Mouse (Mus musculus) cerebellum, adult 2 months (tissue): Measurements from ENCODE around the gene Pld5.

ENCODE experiments used
- CTCF ChIP-seq: fragments of 200-500 bp; IDR thresholded peaks from 2 replicates; pipeline ENCODE4 v1.5.1; 2011; ENCODE audit warnings: low read depth, mild to moderate bottlenecking, control low read depth, low read length, moderate library complexity, borderline replicate concordance; ENCODE audit not compliant: insufficient read depth
- POLR2A ChIP-seq: fragments of 200-500 bp; IDR thresholded peaks from 2 replicates; pipeline ENCODE4 v1.6.1; 2011; ENCODE audit warnings: low read length, control low read depth, borderline replicate concordance; ENCODE audit not compliant: insufficient read depth

DNA sequence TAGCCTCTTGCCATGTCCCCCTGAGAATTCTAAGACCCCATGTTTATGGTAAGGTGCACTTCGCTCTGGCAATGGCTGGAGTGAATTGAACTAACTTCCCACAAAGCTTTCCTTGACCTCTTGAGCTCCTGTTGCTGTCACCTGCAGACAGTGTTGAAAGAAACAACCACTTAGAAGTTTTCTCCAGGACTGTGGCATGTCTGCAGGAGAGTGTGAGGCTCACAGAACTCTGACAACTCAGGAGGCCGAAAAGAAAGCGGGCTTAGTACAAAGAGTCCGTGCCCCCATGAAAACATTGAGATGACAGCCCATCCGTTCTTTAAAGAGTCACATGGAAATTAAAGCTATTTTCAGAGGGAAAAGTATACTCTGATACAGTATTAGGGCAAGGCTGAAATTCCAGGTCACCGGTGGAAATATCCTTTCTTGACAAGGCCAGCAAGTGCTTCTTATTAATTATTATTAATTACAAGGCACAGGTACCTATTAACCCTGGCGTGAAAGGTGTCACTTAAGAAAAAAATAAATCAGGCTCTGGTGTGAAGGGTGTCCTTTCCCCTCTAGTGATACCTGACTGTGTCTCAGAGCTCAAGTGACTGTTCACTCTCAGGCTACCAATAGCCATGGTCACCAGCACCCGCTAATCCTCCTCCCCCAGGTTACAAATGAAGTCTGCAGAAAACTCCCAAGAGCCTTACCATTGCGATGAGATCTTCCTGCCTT is 62.0 kb downstream of the Pld5 start:
- TF ChIP-seq POLR2A (no peak), CTCF (no peak)
